Mouse (Mus musculus): Measurements from ENCODE around the gene Tmem28. TPM values are rescaled to one million over a fixed set of nuclear protein-coding genes. Genes with fewer than 3 reads are reported as not detected.

Gene Tmem28
- 0.04 and 0.06 TPM in 2 replicates for polyA plus RNA-seq (2012)

GRCm38 (mm10) chrX:99820790-99821395 is at the start of gene Tmem28:
Gene Tmem28, plus strand, starts transcription at chrX:99821021.

Other genes with a start within 250 kb of the Tmem28 start
- 0.64 and 1.5 TPM in 2 replicates for gene Eda, start 154.6 kb downstream of the Tmem28 start, polyA plus RNA-seq (2012)

All from megakaryocyte-erythroid progenitor cell, adult 5 weeks (primary cell).